Mouse (Mus musculus): ENCODE measurements around the gene Ehd4. TPM values are rescaled to one million over a fixed set of nuclear protein-coding genes. Genes with fewer than 3 reads are reported as not detected.

The Ehd4 gene
- total and polyA plus RNA-seq, 2 experiments from 2014 or later = 7.1 to 16.1 TPM

DNA sequence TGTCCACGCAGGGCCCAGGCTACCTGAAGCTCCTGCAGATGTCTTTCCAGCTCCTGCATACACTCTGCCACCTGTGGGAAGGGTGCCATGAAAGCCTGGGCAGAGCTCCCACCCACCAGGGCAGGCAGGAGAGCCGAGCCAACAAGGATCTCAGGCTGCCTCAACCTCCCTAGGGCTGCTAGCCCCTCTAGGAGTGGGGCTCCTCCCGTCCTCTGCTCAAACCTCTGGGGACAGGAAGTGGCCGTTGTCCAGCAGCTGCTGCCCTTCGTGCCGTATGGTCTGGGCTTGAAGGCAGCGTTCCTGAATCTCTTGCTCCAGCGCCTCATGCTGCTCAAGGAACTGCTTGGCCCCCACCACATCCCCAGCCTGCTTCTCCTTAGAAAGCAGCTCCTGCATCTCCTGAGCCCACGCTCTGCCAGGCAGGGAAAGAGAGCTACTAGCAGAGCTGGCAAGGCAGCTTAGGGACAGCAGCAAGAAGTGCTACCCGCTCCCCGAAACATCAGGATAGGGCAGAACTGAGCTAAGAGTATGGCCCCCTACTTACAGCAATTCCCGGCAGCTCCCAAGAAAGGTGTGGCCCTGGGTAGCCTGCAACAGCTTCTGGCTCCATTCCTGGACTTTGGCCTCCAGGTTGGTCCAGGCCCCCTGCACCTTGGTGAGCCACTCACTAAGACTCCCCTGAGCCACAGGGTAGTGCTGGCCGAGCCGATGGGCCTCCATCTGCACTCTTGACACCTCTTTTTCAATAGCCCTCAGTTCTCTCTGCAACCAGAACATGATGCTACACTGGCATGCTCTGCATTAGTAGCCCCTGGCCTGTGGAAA, 107.7 kb downstream of the Ehd4 start:
- Histone ChIP-seq H3K36me3 (ENCODE audit: insufficient read depth) (peaks cover 7% of the 10 kb centered on the region), H3K9me3 (ENCODE audit: low read length) (no peaks in the 10 kb centered on the region), H3K27ac (ENCODE audit: low read depth, low read length) (no peak overlapping the region), H3K9ac (no peak overlapping the region), H3K4me2 (ENCODE audit: low read depth) (no peak overlapping the region), H3K4me3 (ENCODE audit: low read depth, low read length) (no peak overlapping the region), H3K4me1 (ENCODE audit: insufficient read depth) (no peaks in the 10 kb centered on the region), H3K27me3 (ENCODE audit: insufficient read depth, low read length) (no peaks in the 10 kb centered on the region)
- WGBS = 69% methylated on average over 14 of the region's 14 CpGs
- ATAC-seq (no peak), DNase-seq (no peak)
- no peak for TF ChIP-seq CTCF (IDR thresholded peaks at IDR 0.05; ENCODE audit: low read depth)

DNA sequence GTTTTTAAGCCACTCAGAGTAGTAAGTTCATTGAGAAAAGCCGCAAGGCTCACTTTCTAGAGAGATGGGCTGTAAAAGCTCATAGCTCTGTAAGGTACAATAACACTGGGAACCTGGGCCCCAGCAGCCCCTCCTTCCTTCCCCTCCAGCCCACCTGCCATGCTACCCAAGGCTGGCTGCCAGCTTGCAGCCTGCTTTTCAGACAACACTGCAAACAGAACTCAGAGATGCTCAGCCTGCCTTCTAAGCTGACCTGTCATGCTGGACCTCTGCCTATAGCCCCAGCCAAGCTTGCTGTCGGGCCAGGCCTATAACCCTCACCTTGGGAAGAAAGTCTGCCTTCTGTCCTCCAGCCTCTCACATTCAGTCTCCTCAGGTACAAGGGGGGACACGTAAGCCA, 109.7 kb downstream of the Ehd4 start:
- TF ChIP-seq CTCF (IDR thresholded peaks at IDR 0.05; ENCODE audit: low read depth) = no peak

DNA sequence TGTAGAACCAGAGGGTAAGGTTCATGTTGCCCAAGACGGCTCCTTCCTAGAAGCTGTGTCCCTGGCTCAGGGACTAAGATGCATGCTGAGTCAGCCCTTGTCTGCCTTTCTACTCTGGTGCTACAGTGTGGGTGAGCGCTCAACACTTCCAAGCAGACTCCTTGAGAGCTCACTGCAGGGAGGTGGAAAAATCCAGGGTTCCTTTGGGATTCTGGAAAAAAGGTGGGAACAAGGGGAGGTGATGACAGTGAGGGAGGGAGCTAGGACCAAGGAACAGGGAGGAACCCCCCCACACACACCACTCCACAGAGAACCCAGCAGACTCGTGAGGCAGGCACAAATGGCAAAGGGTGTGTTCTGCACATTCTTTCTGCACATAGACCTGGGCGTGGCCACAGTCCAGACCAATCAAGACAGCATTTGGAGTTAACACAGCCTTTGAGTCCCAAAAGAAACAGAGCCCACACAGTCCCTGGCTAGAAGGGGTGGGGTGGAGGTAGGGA, 110.3 kb downstream of the Ehd4 start:
- 53% methylated on average over 4 of the region's 4 CpGs for WGBS
- DNase-seq = no peak

More for the DNA sequence above, 109.7 kb downstream of the Ehd4 start:
- WGBS = 73% methylated on average over 3 of the region's 3 CpGs
- ATAC-seq (no peak), DNase-seq (no peak)
- H3K36me3 ChIP-seq (ENCODE audit: insufficient read depth) = peaks cover 24% of the 10 kb centered on the region
- H3K9ac ChIP-seq = no peak overlapping the region
- no peaks in the 10 kb centered on the region for H3K4me1 ChIP-seq (ENCODE audit: insufficient read depth)
- H3K9me3 ChIP-seq (ENCODE audit: low read length) = no peaks in the 10 kb centered on the region
- no peak overlapping the region for H3K27ac ChIP-seq (ENCODE audit: low read depth, low read length)
- no peak overlapping the region for H3K4me3 ChIP-seq (ENCODE audit: low read depth, low read length)
- no peak overlapping the region for H3K4me2 ChIP-seq (ENCODE audit: low read depth)
- H3K27me3 ChIP-seq (ENCODE audit: insufficient read depth, low read length) = no peaks in the 10 kb centered on the region

DNA sequence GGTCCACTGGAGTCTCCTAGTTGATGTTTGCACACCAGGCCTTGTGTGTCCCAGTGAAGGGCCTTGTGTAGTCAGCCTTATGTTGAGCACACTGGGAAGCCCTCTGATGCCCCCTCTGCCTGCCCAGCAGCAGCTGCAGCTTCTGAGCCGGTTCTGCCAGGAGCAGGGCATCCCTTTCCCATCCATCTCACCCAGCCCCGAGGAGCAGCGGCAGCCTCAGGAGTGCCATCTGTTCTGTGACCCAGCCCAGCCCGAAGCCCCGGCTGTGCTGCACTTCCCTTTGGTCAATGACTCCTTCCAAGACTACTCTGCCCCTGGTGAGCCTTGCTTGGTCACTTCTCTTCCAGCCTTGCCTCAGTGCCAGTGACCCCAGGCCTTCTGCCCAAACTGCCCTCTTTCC, 113.4 kb downstream of the Ehd4 start:
- ATAC-seq (no peak), DNase-seq (no peak)
- no peaks in the 10 kb centered on the region for H3K4me1 ChIP-seq (ENCODE audit: insufficient read depth)
- 90% methylated on average over 5 of the region's 5 CpGs for WGBS
- H3K4me2 ChIP-seq (ENCODE audit: low read depth) = no peak overlapping the region
- no peak for TF ChIP-seq CTCF (IDR thresholded peaks at IDR 0.05; ENCODE audit: low read depth)
- H3K4me3 ChIP-seq (ENCODE audit: low read depth, low read length) = no peak overlapping the region
- no peaks in the 10 kb centered on the region for H3K9me3 ChIP-seq (ENCODE audit: low read length)
- no peak overlapping the region for H3K9ac ChIP-seq
- no peaks in the 10 kb centered on the region for H3K27me3 ChIP-seq (ENCODE audit: insufficient read depth, low read length)
- H3K36me3 ChIP-seq (ENCODE audit: insufficient read depth) = peaks cover 51% of the 10 kb centered on the region
- no peak overlapping the region for H3K27ac ChIP-seq (ENCODE audit: low read depth, low read length)

More for the DNA sequence above, 110.3 kb downstream of the Ehd4 start:
- no peak overlapping the region for H3K4me2 ChIP-seq (ENCODE audit: low read depth)
- H3K9me3 ChIP-seq (ENCODE audit: low read length) = no peaks in the 10 kb centered on the region
- H3K27ac ChIP-seq (ENCODE audit: low read depth, low read length) = no peak overlapping the region
- H3K36me3 ChIP-seq (ENCODE audit: insufficient read depth) = peaks cover 30% of the 10 kb centered on the region
- TF ChIP-seq CTCF (IDR thresholded peaks at IDR 0.05; ENCODE audit: low read depth) = no peak
- no peaks in the 10 kb centered on the region for H3K27me3 ChIP-seq (ENCODE audit: insufficient read depth, low read length)
- no peak overlapping the region for H3K4me3 ChIP-seq (ENCODE audit: low read depth, low read length)
- no peaks in the 10 kb centered on the region for H3K4me1 ChIP-seq (ENCODE audit: insufficient read depth)
- ATAC-seq = no peak
- no peak overlapping the region for H3K9ac ChIP-seq

Other genes starting within 250 kb of the Ehd4 start
- gene Mapkbp1, start 181.9 kb downstream of the Ehd4 start, total RNA-seq (2014; rRNA removed) = 38.6 and 42.5 TPM in 2 replicates
- gene Mapkbp1, start 181.9 kb downstream of the Ehd4 start, polyA plus RNA-seq (2015; fragmentation: Nextera tagmentation; extraction: Ambion mirVana) = 6.5 and 7.4 TPM in 2 replicates
- 12.7 and 14.6 TPM in 2 replicates for gene Jmjd7, start 127.1 kb downstream of the Ehd4 start, total RNA-seq (2014; rRNA removed)
- 16.4 and 16.9 TPM in 2 replicates for gene Jmjd7, start 127.1 kb downstream of the Ehd4 start, polyA plus RNA-seq (2015; fragmentation: Nextera tagmentation; extraction: Ambion mirVana)
- gene Gm28042, start 127.1 kb downstream of the Ehd4 start, total RNA-seq (2014; rRNA removed) = 4.3 and 7.5 TPM in 2 replicates
- gene Gm28042, start 127.1 kb downstream of the Ehd4 start, polyA plus RNA-seq (2015; fragmentation: Nextera tagmentation; extraction: Ambion mirVana) = 0.72 and 1.2 TPM in 2 replicates
- 8.5 and 11.1 TPM in 2 replicates for gene Pla2g4b, start 121.2 kb downstream of the Ehd4 start, total RNA-seq (2014; rRNA removed)
- gene Pla2g4b, start 121.2 kb downstream of the Ehd4 start, polyA plus RNA-seq (2015; fragmentation: Nextera tagmentation; extraction: Ambion mirVana) = 0.13 and 0.48 TPM in 2 replicates
- gene Pla2g4e, start 90.7 kb upstream of the Ehd4 start, total RNA-seq (2014; rRNA removed) = 10.4 and 13.1 TPM in 2 replicates
- gene Pla2g4e, start 90.7 kb upstream of the Ehd4 start, polyA plus RNA-seq (2015; fragmentation: Nextera tagmentation; extraction: Ambion mirVana) = 6.6 and 8.6 TPM in 2 replicates
- 0.15 TPM in 1 of 2 replicates, not detected in the other for gene Pla2g4d, start 134.6 kb upstream of the Ehd4 start, total RNA-seq (2014; rRNA removed)
- gene Pla2g4d, start 134.6 kb upstream of the Ehd4 start, polyA plus RNA-seq (2015; fragmentation: Nextera tagmentation; extraction: Ambion mirVana) = 0.07 and 0.21 TPM in 2 replicates
- gene Pla2g4f, start 159.6 kb upstream of the Ehd4 start, total RNA-seq (2014; rRNA removed) = not detected in 2 replicates
- gene Pla2g4f, start 159.6 kb upstream of the Ehd4 start, polyA plus RNA-seq (2015; fragmentation: Nextera tagmentation; extraction: Ambion mirVana) = not detected in 2 replicates
- 51.5 and 75.0 TPM in 2 replicates for gene Vps39, start 198.5 kb upstream of the Ehd4 start, total RNA-seq (2014; rRNA removed)
- 36.0 and 39.5 TPM in 2 replicates for gene Vps39, start 198.5 kb upstream of the Ehd4 start, polyA plus RNA-seq (2015; fragmentation: Nextera tagmentation; extraction: Ambion mirVana)
- gene Ganc, start 249.3 kb upstream of the Ehd4 start, total RNA-seq (2014; rRNA removed) = 5.8 and 7.7 TPM in 2 replicates
- gene Ganc, start 249.3 kb upstream of the Ehd4 start, polyA plus RNA-seq (2015; fragmentation: Nextera tagmentation; extraction: Ambion mirVana) = 5.2 and 6.9 TPM in 2 replicates
- gene Tmem87a, start 249.5 kb upstream of the Ehd4 start, total RNA-seq (2014; rRNA removed) = 35.5 and 44.5 TPM in 2 replicates
- 5.4 and 6.5 TPM in 2 replicates for gene Tmem87a, start 249.5 kb upstream of the Ehd4 start, polyA plus RNA-seq (2015; fragmentation: Nextera tagmentation; extraction: Ambion mirVana)